Mouse (Mus musculus) gastrocnemius, adult 2 months (tissue): ENCODE data around the gene Sf3b3. TPM values are rescaled to one million over a fixed set of nuclear protein-coding genes. Genes with fewer than 3 reads are reported as not detected.
"Not testable (repeated sequence)": the region's sequence is repeated elsewhere in the genome, so short reads cannot be mapped to it uniquely, and the experiment has no call there.

Source experiments
- DNase-seq: peaks from one replicate; pipeline ENCODE4 v3.0.0; 2022
- H3K27ac ChIP-seq: fragments of 200-600 bp; 2 replicates; pipeline ENCODE4 v1.8.1; 2022; ENCODE audit warnings: mild to moderate bottlenecking
- H3K4me3 ChIP-seq: fragments of 200-600 bp; 2 replicates; pipeline ENCODE4 v1.8.1; 2022; ENCODE audit warnings: mild to moderate bottlenecking, moderate library complexity
- CTCF ChIP-seq: fragments of 200-600 bp; IDR thresholded peaks from 2 replicates; pipeline ENCODE4 v1.8.1; 2022; ENCODE audit warnings: antibody characterized with exemption, mild to moderate bottlenecking, moderate library complexity
- intact Hi-C: fragments of 180-260 bp; cut with DNase I; formaldehyde crosslinking; loops from one replicate; pipeline ENCODE4 v1.15.1; 2025
- total RNA-seq, 2 experiments: library from RNA; stranded (reverse); gene quantifications; 2 replicates each; pipeline ENCODE4 v1.2.3; 2021

The Sf3b3 gene
- total RNA-seq, 2 experiments from 2014 or later, result 16.9 to 19.7 TPM

- no peak overlapping the region; the same call in 1 of the 2 replicates for H3K27ac ChIP-seq
- no peak for DNase-seq
- intact Hi-C loops, result no loop called here
- no peak overlapping the region for H3K4me3 ChIP-seq
- TF ChIP-seq CTCF, result no peak
These were observed 53.1 kb downstream of the Sf3b3 start for GRCm38 (mm10) chr8:110793511-110793910.

- no peak for TF ChIP-seq CTCF
- no peak overlapping the region for H3K4me3 ChIP-seq
- intact Hi-C loops, result no loop called here
- peak overlapping the region; percentile 4; the same call in 1 of the 2 replicates for H3K27ac ChIP-seq
- no peak for DNase-seq
These were observed 53.9 kb downstream of the Sf3b3 start for GRCm38 (mm10) chr8:110792574-110793200.

- TF ChIP-seq CTCF, result no peak
- Histone ChIP-seq H3K27ac (0 out of 2 replicates have a peak overlapping the region, but pooled peaks have one; percentile 38), H3K4me3 (no peak overlapping the region)
- no peak for DNase-seq
- intact Hi-C loops, result no loop called here
These were observed 55.4 kb downstream of the Sf3b3 start for GRCm38 (mm10) chr8:110791164-110791563.

GRCm38 (mm10) chr8:110790270-110790669, 56.3 kb downstream of the Sf3b3 start:
- Histone ChIP-seq H3K27ac (peak overlapping the region; percentile 70), H3K4me3 (no peak overlapping the region)
- intact Hi-C loops, result no loop called here
- DNase-seq, result no peak
- TF ChIP-seq CTCF, result no peak

- TF ChIP-seq CTCF, result no peak
- peak; percentile 55 for DNase-seq
- Histone ChIP-seq H3K27ac (peak overlapping the region; percentile 70), H3K4me3 (peak overlapping the region; percentile 5; the same call in 1 of the 2 replicates)
- intact Hi-C loops, result no loop called here
These were observed 57.0 kb downstream of the Sf3b3 start for GRCm38 (mm10) chr8:110789571-110789970.

- Histone ChIP-seq H3K4me3 (peak overlapping the region; percentile 5; the same call in 1 of the 2 replicates), H3K27ac (peak overlapping the region; percentile 70)
- no peak for TF ChIP-seq CTCF
- DNase-seq, result no peak
- intact Hi-C loops, result no loop called here
These were observed 57.6 kb downstream of the Sf3b3 start for GRCm38 (mm10) chr8:110788981-110789380.

GRCm38 (mm10) chr8:110787411-110787954, 59.1 kb downstream of the Sf3b3 start:
- H3K4me3 ChIP-seq, result no peak overlapping the region
- TF ChIP-seq CTCF, result no peak
- DNase-seq, result no peak
- H3K27ac ChIP-seq, result no peak overlapping the region; the same call in 1 of the 2 replicates
- intact Hi-C loops, result no loop called here

GRCm38 (mm10) chr8:110786934-110787333, 59.7 kb downstream of the Sf3b3 start:
- no peak overlapping the region for H3K4me3 ChIP-seq

GRCm38 (mm10) chr8:110786501-110786900, 60.1 kb downstream of the Sf3b3 start:
- DNase-seq, H3K27ac ChIP-seq, H3K4me3 ChIP-seq, intact Hi-C loops: not testable (repeated sequence)

More at GRCm38 (mm10) chr8:110786934-110787333, 59.7 kb downstream of the Sf3b3 start:
- DNase-seq, result no peak
- H3K27ac ChIP-seq, result no peak overlapping the region; the same call in 1 of the 2 replicates
- intact Hi-C loops, result no loop called here
- no peak for TF ChIP-seq CTCF

GRCm38 (mm10) chr8:110785366-110785765, 61.2 kb downstream of the Sf3b3 start:
- no peak for DNase-seq
- Histone ChIP-seq H3K4me3 (no peak overlapping the region), H3K27ac (no peak overlapping the region)
- intact Hi-C loops, result no loop called here
- TF ChIP-seq CTCF, result no peak

- intact Hi-C loops, result no loop called here
- no peak for TF ChIP-seq CTCF
- Histone ChIP-seq H3K27ac (peak overlapping the region; percentile 28; the same call in 1 of the 2 replicates), H3K4me3 (no peak overlapping the region)
- no peak for DNase-seq
These were observed 66.5 kb downstream of the Sf3b3 start for GRCm38 (mm10) chr8:110779924-110780718.

- intact Hi-C loops, result no loop called here
These were observed 70.3 kb downstream of the Sf3b3 start for GRCm38 (mm10) chr8:110776335-110776734.

GRCm38 (mm10) chr8:110775721-110776120, 70.9 kb downstream of the Sf3b3 start:
- no peak for TF ChIP-seq CTCF
- H3K27ac ChIP-seq, result no peak overlapping the region
- intact Hi-C loops, result no loop called here
- no peak overlapping the region for H3K4me3 ChIP-seq
- no peak for DNase-seq

More at GRCm38 (mm10) chr8:110776335-110776734, 70.3 kb downstream of the Sf3b3 start:
- TF ChIP-seq CTCF, result no peak
- no peak for DNase-seq
- Histone ChIP-seq H3K27ac (no peak overlapping the region), H3K4me3 (no peak overlapping the region)
